Mouse (Mus musculus): ENCODE measurements around the gene Arf5. TPM values are rescaled to one million over a fixed set of nuclear protein-coding genes. Genes with fewer than 3 reads are reported as not detected.

Arf5 gene
- polyA plus RNA-seq, 1 experiment from 2014 or later, result 289 TPM

DNA sequence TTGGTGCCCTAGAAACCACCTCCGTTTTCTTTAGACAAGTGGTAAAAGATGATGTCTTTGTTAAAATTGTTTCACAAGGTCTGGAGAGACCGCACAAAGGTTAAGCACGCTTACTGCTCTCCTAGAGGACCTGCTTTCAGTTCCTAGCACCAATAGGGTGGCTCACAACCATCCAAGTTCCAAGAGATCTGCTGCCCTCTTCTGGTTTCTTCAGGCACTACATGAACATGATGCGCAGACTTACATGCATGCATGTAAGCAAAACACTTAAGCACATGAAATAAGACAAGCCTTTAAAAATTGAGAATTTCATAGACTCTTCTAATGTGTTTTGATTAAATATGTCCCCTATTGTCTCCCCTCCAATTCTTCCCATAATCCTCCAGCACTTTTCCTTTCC lies 23.6 kb upstream of the Arf5 start:
- no peak for DNase-seq (ENCODE audit: low spot score)
- Histone ChIP-seq H3K27me3 (ENCODE audit: control insufficient read depth, insufficient read depth, low read length) (peaks cover 7% of the 10 kb centered on the region), H3K27ac (replicated peaks; ENCODE audit: low read depth, low read length) (no peak overlapping the region), H3K4me1 (ENCODE audit: control insufficient read depth, insufficient read depth, low read length) (no peaks in the 10 kb centered on the region), H3K36me3 (replicated peaks; ENCODE audit: control insufficient read depth, insufficient read depth, low read depth, low read length) (no peaks in the 10 kb centered on the region), H3K9me3 (replicated peaks; ENCODE audit: control insufficient read depth, low read length) (no peaks in the 10 kb centered on the region), H3K4me3 (ENCODE audit: low read depth, low read length) (no peak overlapping the region), H3K9ac (replicated peaks; ENCODE audit: low read length) (no peak overlapping the region), H3K4me2 (ENCODE audit: low read depth, low read length) (no peak overlapping the region)
- no peak for ATAC-seq (replicated peaks; ENCODE audit: insufficient number of reproducible peaks, low FRiP score, low TSS enrichment, low read depth)
- 87% methylated on average over 4 of the region's 4 CpGs for WGBS

DNA sequence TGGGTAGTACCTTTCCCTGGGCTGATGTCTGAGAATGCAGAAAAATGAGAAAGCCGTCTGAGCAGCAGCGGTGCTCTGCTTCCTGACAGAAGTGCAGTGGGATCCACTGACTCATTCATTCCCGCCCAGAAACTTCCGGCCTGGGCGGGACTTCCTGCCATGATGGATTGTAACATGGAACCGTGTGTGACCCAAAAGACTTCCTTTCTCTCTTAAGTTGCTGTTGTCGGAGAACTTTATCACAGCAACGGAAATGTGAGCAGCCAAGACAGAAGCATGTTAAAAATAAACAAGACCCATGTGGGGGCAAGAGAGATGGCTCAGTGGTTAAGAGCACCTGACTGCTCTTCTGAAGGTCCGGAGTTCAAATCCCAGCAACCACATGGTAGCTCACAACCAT lies 13.3 kb upstream of the Arf5 start:
- no peak overlapping the region for H3K9ac ChIP-seq (replicated peaks; ENCODE audit: low read length)
- WGBS, result 85% methylated on average over 9 of the region's 9 CpGs
- no peaks in the 10 kb centered on the region for H3K9me3 ChIP-seq (replicated peaks; ENCODE audit: control insufficient read depth, low read length)
- H3K27ac ChIP-seq (replicated peaks; ENCODE audit: low read depth, low read length), result no peak overlapping the region
- H3K4me3 ChIP-seq (ENCODE audit: low read depth, low read length), result no peak overlapping the region
- H3K36me3 ChIP-seq (replicated peaks; ENCODE audit: control insufficient read depth, insufficient read depth, low read depth, low read length), result no peaks in the 10 kb centered on the region
- H3K27me3 ChIP-seq (ENCODE audit: control insufficient read depth, insufficient read depth, low read length), result no peaks in the 10 kb centered on the region
- H3K4me1 ChIP-seq (ENCODE audit: control insufficient read depth, insufficient read depth, low read length), result no peaks in the 10 kb centered on the region
- H3K4me2 ChIP-seq (ENCODE audit: low read depth, low read length), result no peak overlapping the region
- ATAC-seq (replicated peaks; ENCODE audit: insufficient number of reproducible peaks, low FRiP score, low TSS enrichment, low read depth), result no peak
- no peak for DNase-seq (ENCODE audit: low spot score)

DNA sequence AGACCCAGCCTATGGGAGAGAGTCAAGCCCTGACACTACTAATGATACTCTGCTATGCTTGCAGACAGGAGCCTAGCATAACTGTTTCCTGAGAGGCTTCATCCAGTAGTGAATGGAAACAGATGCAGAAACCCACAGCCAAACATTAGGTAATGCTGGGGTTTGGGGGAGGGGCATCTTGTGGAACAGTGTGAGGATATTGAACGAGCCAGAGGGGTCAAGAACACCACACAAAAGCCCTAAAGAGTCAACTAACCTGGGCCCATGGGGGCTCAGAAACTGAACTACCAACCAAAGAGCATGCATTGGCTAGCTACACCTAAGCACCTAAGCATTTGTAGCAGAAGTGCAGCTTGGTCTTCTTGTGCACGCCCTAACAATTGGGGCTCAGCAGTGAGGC lies 12.1 kb upstream of the Arf5 start:
- Histone ChIP-seq H3K4me1 (ENCODE audit: control insufficient read depth, insufficient read depth, low read length) (no peaks in the 10 kb centered on the region), H3K9ac (replicated peaks; ENCODE audit: low read length) (no peak overlapping the region), H3K27ac (replicated peaks; ENCODE audit: low read depth, low read length) (no peak overlapping the region), H3K4me3 (ENCODE audit: low read depth, low read length) (no peak overlapping the region), H3K36me3 (replicated peaks; ENCODE audit: control insufficient read depth, insufficient read depth, low read depth, low read length) (no peaks in the 10 kb centered on the region), H3K27me3 (ENCODE audit: control insufficient read depth, insufficient read depth, low read length) (no peaks in the 10 kb centered on the region), H3K9me3 (replicated peaks; ENCODE audit: control insufficient read depth, low read length) (no peaks in the 10 kb centered on the region), H3K4me2 (ENCODE audit: low read depth, low read length) (no peak overlapping the region)
- 75% methylated on average over 2 of the region's 2 CpGs for WGBS
- DNase-seq (ENCODE audit: low spot score) (no peak), ATAC-seq (replicated peaks; ENCODE audit: insufficient number of reproducible peaks, low FRiP score, low TSS enrichment, low read depth) (no peak)

DNA sequence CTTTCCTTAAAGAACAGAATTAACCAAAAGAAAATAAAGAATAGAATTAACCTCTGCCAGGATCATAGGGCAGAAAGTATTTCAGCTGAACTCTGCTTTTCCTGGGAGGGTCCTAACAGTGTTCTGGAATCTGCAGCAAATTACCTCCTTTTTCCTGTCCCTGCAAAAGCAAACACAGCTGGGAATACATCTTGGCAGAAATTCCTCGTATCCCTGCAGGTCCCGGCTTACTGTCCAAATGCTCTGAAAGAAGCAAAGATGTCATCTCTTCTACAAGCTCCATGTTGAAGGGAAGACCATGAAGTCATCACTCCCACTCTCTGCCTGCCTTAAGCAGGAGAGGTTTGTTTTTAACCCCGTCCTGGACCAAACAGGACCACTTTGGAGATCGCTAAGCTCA lies 6.4 kb upstream of the Arf5 start:
- Histone ChIP-seq H3K4me1 (ENCODE audit: control insufficient read depth, insufficient read depth, low read length) (peaks cover 7% of the 10 kb centered on the region), H3K36me3 (replicated peaks; ENCODE audit: control insufficient read depth, insufficient read depth, low read depth, low read length) (no peaks in the 10 kb centered on the region), H3K9me3 (replicated peaks; ENCODE audit: control insufficient read depth, low read length) (no peaks in the 10 kb centered on the region), H3K4me2 (ENCODE audit: low read depth, low read length) (no peak overlapping the region), H3K9ac (replicated peaks; ENCODE audit: low read length) (no peak overlapping the region), H3K27me3 (ENCODE audit: control insufficient read depth, insufficient read depth, low read length) (no peaks in the 10 kb centered on the region), H3K27ac (replicated peaks; ENCODE audit: low read depth, low read length) (no peak overlapping the region), H3K4me3 (ENCODE audit: low read depth, low read length) (no peak overlapping the region)
- DNase-seq (ENCODE audit: low spot score) (no peak), ATAC-seq (replicated peaks; ENCODE audit: insufficient number of reproducible peaks, low FRiP score, low TSS enrichment, low read depth) (no peak)
- 65% methylated on average over 4 of the region's 4 CpGs for WGBS

DNA sequence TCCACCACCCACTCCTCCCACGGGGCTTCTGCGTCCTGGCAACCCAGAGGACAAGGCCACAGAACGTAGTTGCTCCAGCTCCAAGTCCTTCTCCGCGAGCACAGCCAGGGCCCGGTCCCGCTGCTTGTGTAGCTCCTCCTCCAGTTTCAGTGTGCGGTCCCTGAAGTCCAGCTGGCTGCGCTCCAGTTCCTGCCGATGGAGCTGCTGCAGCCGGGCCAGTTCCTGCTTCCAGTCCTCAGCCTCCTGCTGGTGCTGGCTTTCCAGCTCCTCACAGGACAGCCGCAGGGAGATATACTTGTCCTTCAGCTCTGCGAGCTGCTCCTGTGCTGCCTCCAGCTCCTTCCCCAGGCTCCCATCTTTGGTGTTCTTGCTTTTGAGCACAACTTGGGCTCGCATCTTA lies 4.9 kb upstream of the Arf5 start:
- no peak for ATAC-seq (replicated peaks; ENCODE audit: insufficient number of reproducible peaks, low FRiP score, low TSS enrichment, low read depth)
- Histone ChIP-seq H3K36me3 (replicated peaks; ENCODE audit: control insufficient read depth, insufficient read depth, low read depth, low read length) (no peaks in the 10 kb centered on the region), H3K4me1 (ENCODE audit: control insufficient read depth, insufficient read depth, low read length) (peaks cover 7% of the 10 kb centered on the region)

DNA sequence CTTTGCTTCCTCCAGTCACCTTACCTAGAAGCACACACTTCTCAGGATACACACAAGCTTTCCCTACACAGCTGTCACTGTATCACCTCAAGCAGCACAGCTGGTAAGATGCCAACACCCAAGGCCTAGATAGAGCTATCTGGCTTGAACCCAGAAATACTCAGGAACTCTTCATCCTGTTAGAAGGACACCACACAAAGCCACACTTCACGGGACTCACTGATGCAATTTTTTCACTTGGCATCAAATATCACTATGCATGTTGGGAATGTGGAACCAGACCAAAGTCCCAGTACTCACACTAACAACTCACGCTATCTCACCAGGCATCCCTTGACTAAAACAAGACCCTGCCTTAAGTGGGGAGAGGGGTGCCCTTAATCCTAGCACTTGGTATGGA lies 3.7 kb upstream of the Arf5 start:
- peaks cover 7% of the 10 kb centered on the region for H3K4me1 ChIP-seq (ENCODE audit: control insufficient read depth, insufficient read depth, low read length)
- H3K27ac ChIP-seq (replicated peaks; ENCODE audit: low read depth, low read length), result no peak overlapping the region
- no peak for ATAC-seq (replicated peaks; ENCODE audit: insufficient number of reproducible peaks, low FRiP score, low TSS enrichment, low read depth)
- WGBS, result 74% methylated on average over 2 of the region's 2 CpGs
- no peaks in the 10 kb centered on the region for H3K36me3 ChIP-seq (replicated peaks; ENCODE audit: control insufficient read depth, insufficient read depth, low read depth, low read length)
- no peak overlapping the region for H3K4me2 ChIP-seq (ENCODE audit: low read depth, low read length)
- no peaks in the 10 kb centered on the region for H3K9me3 ChIP-seq (replicated peaks; ENCODE audit: control insufficient read depth, low read length)
- no peaks in the 10 kb centered on the region for H3K27me3 ChIP-seq (ENCODE audit: control insufficient read depth, insufficient read depth, low read length)
- H3K4me3 ChIP-seq (ENCODE audit: low read depth, low read length), result no peak overlapping the region
- DNase-seq (ENCODE audit: low spot score), result no peak
- H3K9ac ChIP-seq (replicated peaks; ENCODE audit: low read length), result no peak overlapping the region

More for the DNA sequence above, 4.9 kb upstream of the Arf5 start:
- Histone ChIP-seq H3K27ac (replicated peaks; ENCODE audit: low read depth, low read length) (no peak overlapping the region), H3K4me2 (ENCODE audit: low read depth, low read length) (no peak overlapping the region), H3K4me3 (ENCODE audit: low read depth, low read length) (no peak overlapping the region), H3K9ac (replicated peaks; ENCODE audit: low read length) (no peak overlapping the region), H3K9me3 (replicated peaks; ENCODE audit: control insufficient read depth, low read length) (no peaks in the 10 kb centered on the region), H3K27me3 (ENCODE audit: control insufficient read depth, insufficient read depth, low read length) (no peaks in the 10 kb centered on the region)
- 94% methylated on average over 14 of the region's 14 CpGs for whole genome bisulfite sequencing
- DNase-seq (ENCODE audit: low spot score), result no peak

DNA sequence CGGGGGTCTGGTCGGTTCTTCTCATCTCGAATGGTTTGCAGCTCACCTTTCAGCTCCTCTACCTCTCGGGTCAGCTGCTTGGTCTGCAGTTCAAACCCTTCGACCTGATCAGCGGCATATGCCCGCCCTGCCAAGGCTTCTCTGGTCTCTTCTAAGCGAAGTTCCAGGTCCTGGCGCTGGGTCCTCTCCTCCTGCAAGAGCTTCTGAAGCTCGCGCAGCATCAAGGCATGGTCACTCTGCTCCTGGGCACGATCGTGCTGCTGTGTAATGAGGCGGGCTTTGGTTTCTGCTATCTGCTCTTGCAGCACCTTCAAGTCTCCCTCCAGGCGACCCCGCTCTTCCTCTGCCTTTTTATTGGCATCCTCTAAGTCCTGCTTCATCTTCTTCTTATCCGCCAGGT lies 3.0 kb upstream of the Arf5 start:
- Histone ChIP-seq H3K27me3 (ENCODE audit: control insufficient read depth, insufficient read depth, low read length) (no peaks in the 10 kb centered on the region), H3K27ac (replicated peaks; ENCODE audit: low read depth, low read length) (no peak overlapping the region), H3K4me2 (ENCODE audit: low read depth, low read length) (peak overlapping the region; percentile 87), H3K9ac (replicated peaks; ENCODE audit: low read length) (no peak overlapping the region), H3K36me3 (replicated peaks; ENCODE audit: control insufficient read depth, insufficient read depth, low read depth, low read length) (no peaks in the 10 kb centered on the region), H3K4me3 (ENCODE audit: low read depth, low read length) (peak overlapping the region; percentile 86; the same call in 1 of the 2 replicates), H3K4me1 (ENCODE audit: control insufficient read depth, insufficient read depth, low read length) (peaks cover 7% of the 10 kb centered on the region), H3K9me3 (replicated peaks; ENCODE audit: control insufficient read depth, low read length) (no peaks in the 10 kb centered on the region)
- no peak for DNase-seq (ENCODE audit: low spot score)
- ATAC-seq (replicated peaks; ENCODE audit: insufficient number of reproducible peaks, low FRiP score, low TSS enrichment, low read depth), result no peak
- WGBS, result 77% methylated on average over 17 of the region's 17 CpGs

DNA sequence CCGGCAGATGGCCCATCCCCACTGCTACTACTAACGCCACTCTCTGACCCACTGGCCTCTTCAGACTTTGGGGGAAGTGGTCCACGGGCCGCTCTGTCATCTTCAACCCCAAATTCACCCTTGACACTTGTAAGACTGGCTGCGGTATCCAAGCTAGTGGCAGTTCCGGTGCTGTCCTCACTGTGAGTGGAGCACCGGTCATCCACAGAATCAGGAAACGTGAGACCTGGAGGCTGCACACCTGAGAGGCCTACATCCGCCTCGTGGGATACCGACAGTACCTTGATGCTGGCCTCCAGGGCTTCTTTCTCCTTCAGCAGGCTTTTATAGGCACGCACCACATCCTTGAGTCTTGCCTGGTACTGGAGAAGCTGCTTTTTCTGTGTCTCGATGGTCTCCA lies 2.5 kb upstream of the Arf5 start:
- WGBS, result 25% methylated on average over 13 of the region's 13 CpGs

More for the DNA sequence above, 2.5 kb upstream of the Arf5 start:
- H3K9ac ChIP-seq (replicated peaks; ENCODE audit: low read length), result peak overlapping the region; percentile 73
- no peaks in the 10 kb centered on the region for H3K27me3 ChIP-seq (ENCODE audit: control insufficient read depth, insufficient read depth, low read length)
- DNase-seq (ENCODE audit: low spot score) (no peak), ATAC-seq (replicated peaks; ENCODE audit: insufficient number of reproducible peaks, low FRiP score, low TSS enrichment, low read depth) (no peak)
- peak overlapping the region; percentile 86 for H3K4me3 ChIP-seq (ENCODE audit: low read depth, low read length)
- H3K4me2 ChIP-seq (ENCODE audit: low read depth, low read length), result peak overlapping the region; percentile 87
- peaks cover 7% of the 10 kb centered on the region for H3K4me1 ChIP-seq (ENCODE audit: control insufficient read depth, insufficient read depth, low read length)
- 0 out of 2 replicates have a peak overlapping the region, but pooled peaks have one; percentile 41 for H3K27ac ChIP-seq (replicated peaks; ENCODE audit: low read depth, low read length)
- H3K9me3 ChIP-seq (replicated peaks; ENCODE audit: control insufficient read depth, low read length), result no peaks in the 10 kb centered on the region
- no peaks in the 10 kb centered on the region; the same call in 1 of the 2 replicates for H3K36me3 ChIP-seq (replicated peaks; ENCODE audit: control insufficient read depth, insufficient read depth, low read depth, low read length)
